Mouse (Mus musculus): ENCODE results near the gene U2af2.

DNA sequence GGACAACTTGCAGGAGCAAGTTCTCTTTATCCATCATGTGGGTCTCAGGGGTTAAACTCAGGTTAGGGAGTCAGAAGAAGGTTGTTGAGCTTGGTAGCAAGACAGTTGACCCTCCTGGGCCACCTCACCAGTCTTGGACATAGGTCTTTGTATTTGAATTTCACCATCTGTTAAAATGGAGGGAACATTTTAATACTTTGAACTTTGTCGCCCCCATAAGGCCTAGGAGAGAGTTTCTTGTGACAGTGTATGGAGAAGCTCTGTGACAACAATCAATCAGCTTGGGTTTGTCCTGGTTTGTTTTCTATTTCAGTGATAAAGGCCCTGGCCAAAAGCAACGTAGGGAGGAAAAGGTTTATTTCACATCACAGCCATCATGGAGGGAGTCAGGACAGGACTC lies 14.6 kb upstream of the U2af2 start:
- TF ChIP-seq CTCF (IDR thresholded peaks at IDR 0.05; ENCODE audit: low read depth, low read length) (peak; percentile 31; the same call in 1 of the 2 replicates), POLR2A (IDR thresholded peaks at IDR 0.05; ENCODE audit: extremely low read depth, insufficient read depth, low read length) (no peak)
